Mouse (Mus musculus) neural tube, embryonic 10.5 days (tissue): Measurements from ENCODE around the gene Rfx1.

Experiments
- DNase-seq: peaks from one replicate; pipeline ENCODE4 v3.0.0-alpha.2; 2017; ENCODE audit warnings: low spot score; ENCODE audit errors: extremely low spot score

Rfx1 gene

DNA sequence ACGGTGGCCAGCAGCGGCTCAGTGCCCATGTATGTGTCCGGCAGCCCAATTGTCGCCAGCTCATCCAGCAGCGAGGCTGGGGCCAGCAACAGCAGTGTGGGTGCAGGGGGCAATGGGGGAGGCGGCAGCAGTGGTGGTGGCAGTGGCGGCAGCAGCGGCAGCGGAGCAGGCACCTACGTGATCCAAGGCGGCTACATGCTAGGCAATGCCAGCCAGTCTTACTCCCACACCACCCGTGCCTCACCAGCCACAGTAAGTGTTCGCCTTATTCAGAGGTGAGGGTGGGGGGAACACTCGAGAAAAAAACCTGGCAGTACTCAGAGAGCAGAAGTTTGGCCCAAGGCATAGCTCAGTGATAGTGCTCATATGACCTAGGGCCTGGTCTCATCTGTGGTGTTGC lies 21.2 kb downstream of the Rfx1 start:
- no peak for DNase-seq

DNA sequence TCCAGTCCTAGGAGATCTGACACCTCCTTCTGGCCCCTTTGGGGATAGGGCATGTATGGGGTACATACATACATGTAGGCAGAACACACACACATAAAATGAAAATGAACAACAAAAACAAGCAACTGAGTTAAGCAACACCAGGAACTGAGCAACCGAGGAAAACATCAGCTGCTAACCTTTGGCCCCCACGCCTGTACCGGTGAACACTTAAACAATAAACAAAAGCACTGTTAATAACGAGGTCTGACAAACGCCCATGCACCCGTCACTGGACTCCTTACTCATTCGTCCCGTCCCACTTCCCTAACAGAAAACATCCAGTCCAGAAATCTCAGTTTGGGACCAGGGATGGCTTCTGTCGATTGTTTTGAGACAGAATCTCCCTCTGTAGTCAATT lies 22.6 kb downstream of the Rfx1 start:
- no peak for DNase-seq

GRCm38 (mm10) chr8:84090585-84090984 lies 24.0 kb downstream of the Rfx1 start:
- DNase-seq: no peak

GRCm38 (mm10) chr8:84096061-84096460 lies 29.4 kb downstream of the Rfx1 start:
- no peak for DNase-seq

- DNase-seq: no peak
Observed at GRCm38 (mm10) chr8:84098376-84098775, 31.7 kb downstream of the Rfx1 start.

GRCm38 (mm10) chr8:84101476-84102270 lies 35.0 kb downstream of the Rfx1 start:
- no peak for DNase-seq

DNA sequence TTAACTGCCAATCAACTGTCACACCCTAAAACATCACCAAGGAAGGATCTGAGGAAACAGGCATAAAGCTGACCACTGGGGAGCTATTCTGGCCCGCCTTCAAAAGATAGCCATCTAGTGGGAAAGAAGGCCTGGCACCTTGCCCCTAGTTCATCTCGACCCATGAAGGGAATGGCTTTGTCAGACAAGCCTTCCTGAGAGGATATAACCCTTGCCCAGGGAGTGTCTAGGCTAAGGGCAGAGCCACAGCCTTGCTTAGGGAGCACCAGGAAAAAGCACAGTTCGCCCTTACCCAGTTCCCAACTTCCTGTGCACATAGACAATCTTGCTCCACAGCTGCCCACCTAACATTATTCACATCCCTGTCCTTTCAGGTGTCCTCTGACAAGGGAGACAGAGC lies 37.0 kb downstream of the Rfx1 start:
- DNase-seq: no peak

GRCm38 (mm10) chr8:84104221-84104620 lies 37.6 kb downstream of the Rfx1 start:
- no peak for DNase-seq

- peak; percentile 97 for DNase-seq
Observed at GRCm38 (mm10) chr8:84104697-84105609, 38.3 kb downstream of the Rfx1 start, which contains the start of gene Dcaf15. TSS of gene Dcaf15 (minus strand) at chr8:84104768.

- DNase-seq: no peak
Observed at GRCm38 (mm10) chr8:84105676-84106075, 39.0 kb downstream of the Rfx1 start.

DNA sequence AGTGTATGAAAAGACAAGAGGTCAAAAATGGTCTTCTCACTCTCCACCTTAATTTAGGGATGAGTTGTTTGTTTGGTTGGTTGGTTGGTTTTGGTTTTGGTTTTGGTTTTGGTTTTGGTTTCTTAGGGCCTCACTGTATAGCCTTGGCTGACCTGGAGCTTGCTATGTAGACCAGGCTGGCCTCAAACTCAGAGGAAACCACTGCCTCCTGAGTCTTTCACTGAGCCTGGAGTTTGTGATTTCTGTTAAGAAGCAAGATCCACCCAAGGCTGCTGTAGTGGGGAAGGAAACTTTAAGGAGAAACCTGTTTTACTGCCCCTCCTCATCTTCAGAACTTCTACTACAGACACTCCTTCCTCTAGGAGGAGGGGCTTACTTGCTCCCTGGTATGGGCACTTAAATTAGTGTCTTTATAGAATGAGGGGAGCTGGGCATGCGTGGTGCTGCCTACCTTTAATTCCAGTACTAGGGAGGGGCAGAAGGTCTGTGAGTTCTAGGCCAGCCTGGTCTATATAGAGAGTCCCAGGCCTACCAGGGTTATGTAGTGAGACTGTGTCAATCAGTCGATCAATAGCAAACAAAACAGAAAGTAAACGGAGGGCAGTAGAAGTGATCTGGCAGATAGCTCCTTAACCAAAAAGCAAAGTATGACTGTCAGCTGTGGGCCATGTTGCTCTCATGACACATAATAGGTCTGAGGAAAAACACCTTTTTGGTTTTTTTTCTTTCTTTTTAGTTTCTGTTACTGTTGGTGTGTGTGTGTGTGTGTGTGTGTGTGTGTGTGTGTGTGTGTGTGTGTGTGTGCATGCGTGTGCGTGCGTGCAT lies 39.8 kb downstream of the Rfx1 start:
- DNase-seq: no peak

DNA sequence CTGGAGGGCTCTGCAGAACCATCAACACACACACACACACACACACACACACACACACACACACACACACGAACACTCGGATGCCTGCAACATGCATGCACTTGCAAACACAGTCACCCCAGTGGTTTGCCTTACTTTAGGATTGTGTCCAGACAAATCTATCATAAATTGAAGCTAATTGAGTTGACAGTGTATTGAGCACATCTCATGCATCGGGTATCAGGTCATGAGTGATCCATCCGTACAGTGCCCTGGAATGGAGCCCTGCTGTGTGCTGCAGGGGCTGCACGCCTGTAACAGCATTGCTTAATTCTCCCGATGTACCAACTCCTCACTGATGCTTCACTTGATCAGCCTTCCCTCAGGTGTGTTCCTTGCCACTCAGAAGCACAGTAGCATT lies 49.0 kb downstream of the Rfx1 start:
- no peak for DNase-seq

- no peak for DNase-seq
Observed at GRCm38 (mm10) chr8:84122151-84122550, 55.5 kb downstream of the Rfx1 start.

- DNase-seq: no peak
Observed at GRCm38 (mm10) chr8:84125656-84126055, 59.0 kb downstream of the Rfx1 start, which contains the start of gene Podnl1. TSS of gene Podnl1 (plus strand) at chr8:84125989.

GRCm38 (mm10) chr8:84126742-84127141 lies 60.1 kb downstream of the Rfx1 start:
- no peak for DNase-seq

DNA sequence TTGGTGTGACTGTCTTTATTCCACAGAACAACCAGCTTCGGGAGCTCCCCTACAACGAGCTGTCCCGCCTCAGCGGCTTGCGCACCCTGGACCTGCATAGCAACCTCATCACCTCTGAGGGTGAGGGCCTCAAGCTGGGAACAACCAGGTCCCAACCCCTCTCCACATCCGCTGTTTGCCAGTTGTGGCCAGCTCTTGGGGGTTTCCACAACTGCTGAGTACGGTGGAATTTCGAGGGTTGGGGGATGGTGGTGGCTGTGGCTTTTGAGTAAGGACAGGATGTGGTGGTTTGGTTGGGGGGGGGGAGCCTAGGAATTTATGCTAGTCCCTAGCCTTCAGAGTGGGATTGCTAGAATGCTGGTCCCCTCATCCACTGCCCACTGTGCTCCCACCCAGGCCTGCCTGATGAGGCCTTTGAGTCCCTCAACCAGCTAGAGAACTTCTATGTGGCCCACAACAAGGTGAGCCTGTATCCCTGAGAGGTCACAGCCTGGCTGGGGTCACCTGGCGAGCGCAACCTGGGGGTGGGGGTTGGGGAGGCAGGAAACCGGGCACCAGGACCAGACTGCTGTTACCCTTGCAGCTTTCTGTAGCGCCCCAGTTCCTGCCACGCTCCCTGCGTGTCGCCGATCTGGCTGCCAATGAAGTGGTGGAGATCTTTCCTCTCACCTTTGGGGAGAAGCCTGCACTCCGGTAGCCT lies 60.7 kb downstream of the Rfx1 start:
- no peak for DNase-seq

DNA sequence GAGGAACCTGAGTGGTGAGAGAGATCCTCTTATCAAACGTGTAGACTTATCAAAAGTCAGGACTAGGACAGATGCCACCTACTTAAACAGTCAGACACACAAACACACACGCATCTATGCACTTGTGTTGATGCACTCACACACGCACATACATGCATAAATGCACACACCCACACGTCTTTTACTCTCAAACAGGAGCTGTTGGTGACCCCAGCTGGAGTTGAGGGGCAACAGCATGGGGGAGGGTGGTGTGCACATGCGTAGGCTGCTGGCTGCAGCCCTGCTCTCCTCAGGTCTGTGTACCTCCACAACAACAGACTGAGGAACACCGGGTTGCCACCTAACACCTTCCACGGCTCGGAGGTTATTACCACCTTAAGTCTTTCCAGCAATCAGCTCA lies 61.6 kb downstream of the Rfx1 start:
- DNase-seq: no peak

DNA sequence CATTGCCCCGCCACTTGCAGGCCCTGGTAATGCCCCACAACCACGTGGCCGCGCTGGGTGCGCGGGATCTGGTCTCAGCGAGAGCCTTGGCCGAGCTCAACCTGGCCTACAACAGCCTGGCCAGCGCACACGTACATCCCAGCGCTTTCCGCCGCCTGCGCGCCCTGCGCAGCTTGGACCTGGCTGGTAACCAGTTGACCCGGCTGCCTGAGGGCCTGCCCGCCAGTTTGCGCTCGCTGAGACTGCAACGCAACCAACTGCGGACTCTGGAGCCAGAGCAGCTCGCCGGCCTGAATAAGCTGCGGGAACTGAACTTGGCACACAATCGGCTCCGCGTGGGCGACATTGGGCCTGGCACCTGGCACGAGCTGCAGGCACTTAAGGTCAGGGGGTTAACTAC lies 64.2 kb downstream of the Rfx1 start:
- no peak for DNase-seq

- DNase-seq: no peak
Observed at GRCm38 (mm10) chr8:84132225-84132624, 65.6 kb downstream of the Rfx1 start.

DNA sequence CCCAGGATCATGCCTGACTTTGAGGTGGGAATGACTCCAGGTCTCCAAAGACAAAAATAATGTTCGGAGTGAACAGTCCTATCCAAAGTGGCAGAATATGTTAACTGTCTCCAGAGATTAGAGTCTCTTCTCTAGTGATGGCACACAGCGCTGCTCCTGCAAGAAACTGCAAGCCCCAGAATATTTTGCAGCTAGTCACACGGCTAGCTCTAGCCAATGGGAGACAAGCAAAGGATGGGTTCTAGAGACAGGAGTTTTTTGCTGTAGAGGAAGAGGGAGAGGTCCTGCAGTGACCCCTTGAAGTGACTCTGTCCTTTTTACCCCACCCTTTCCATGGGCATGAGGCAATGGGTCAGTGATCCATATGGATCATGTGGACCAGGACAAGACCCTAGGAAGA lies 71.2 kb downstream of the Rfx1 start:
- DNase-seq: no peak

DNA sequence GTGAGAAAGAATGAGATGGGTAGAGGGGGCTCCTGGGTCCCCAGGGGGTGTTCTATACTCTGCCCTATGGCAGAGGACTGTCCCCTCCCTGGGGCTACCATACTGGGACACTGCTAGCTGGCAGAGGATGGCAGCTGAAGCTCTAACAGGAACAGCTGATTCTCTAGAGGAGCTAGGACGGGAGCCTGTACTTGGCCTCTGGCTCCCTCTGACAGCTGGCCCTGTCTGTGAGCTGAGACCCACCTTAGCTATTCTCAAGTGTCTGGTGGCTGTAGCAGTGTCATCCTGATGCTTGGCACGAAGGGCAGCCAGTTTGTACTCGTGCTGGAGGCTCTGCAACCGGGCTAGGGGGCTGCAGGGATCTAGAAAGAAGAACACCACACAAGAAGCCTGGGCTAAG lies 74.2 kb downstream of the Rfx1 start:
- no peak for DNase-seq
